Mouse (Mus musculus) heart, postnatal 36 days (tissue): ENCODE measurements around the gene Nkx2-5. TPM values are rescaled to one million over a fixed set of nuclear protein-coding genes. Genes with fewer than 3 reads are reported as not detected.

Experiments used
- DNase-seq, 2 experiments: peaks; one replicate each; pipeline ENCODE4 v3.0.0; 2021 to 2022
- intact Hi-C: fragments of 180-260 bp; cut with DNase I; formaldehyde crosslinking; loops from one replicate; pipeline ENCODE4 v1.15.1; 2025
- total RNA-seq, 2 experiments: library from RNA; stranded (reverse); gene quantifications; 2 replicates each; pipeline ENCODE4 v1.2.3; 2021

Gene Nkx2-5
- total RNA-seq, 2 experiments from 2014 or later: 80.7 TPM

GRCm38 (mm10) chr17:26851136-26851460 is 6.3 kb upstream of the Nkx2-5 start:
- no peak for DNase-seq

GRCm38 (mm10) chr17:26850358-26851135 is 5.7 kb upstream of the Nkx2-5 start:
- intact Hi-C loops: loop anchor here (2.0 kb wide), 1 partner anchor 18 kb away; no protein-coding TSS in a partner anchor
- peak in 1 of 2 experiments; percentile 61 for DNase-seq

More at GRCm38 (mm10) chr17:26851136-26851460, 6.3 kb upstream of the Nkx2-5 start:
- intact Hi-C loops: loop anchor here (2.0 kb wide), 1 partner anchor 18 kb away; no protein-coding TSS in a partner anchor

GRCm38 (mm10) chr17:26849746-26850357 is 5.0 kb upstream of the Nkx2-5 start:
- DNase-seq: peak; percentile 34 to 53
- intact Hi-C loops: loop anchor here (1.0 to 2.0 kb wide), 2 partner anchors 10 to 19 kb away; no protein-coding TSS in a partner anchor

GRCm38 (mm10) chr17:26849106-26849745 is 4.4 kb upstream of the Nkx2-5 start:
- intact Hi-C loops: loop anchor here (1.0 kb wide), 1 partner anchor 9 kb away; no protein-coding TSS in a partner anchor
- no peak for DNase-seq

- DNase-seq: peak in 1 of 2 experiments; percentile 35
- intact Hi-C loops: no loop called here
These were observed 3.4 kb upstream of the Nkx2-5 start for GRCm38 (mm10) chr17:26848236-26848635.

- intact Hi-C loops: no loop called here
- peak in 1 of 2 experiments; percentile 48 for DNase-seq
These were observed 3.0 kb upstream of the Nkx2-5 start for GRCm38 (mm10) chr17:26847801-26848200.

GRCm38 (mm10) chr17:26846411-26846810 is 1.6 kb upstream of the Nkx2-5 start:
- no peak for DNase-seq
- intact Hi-C loops: loop anchor here (1.0 kb wide), 1 partner anchor 8 kb away; no protein-coding TSS in a partner anchor

- DNase-seq: peak in 1 of 2 experiments; percentile 42
- intact Hi-C loops: loop anchor here (1.0 kb wide), 1 partner anchor 7 kb away; no protein-coding TSS in a partner anchor
These were observed 591 bp upstream of the Nkx2-5 start for GRCm38 (mm10) chr17:26845149-26846050.

- DNase-seq: peak in 1 of 2 experiments; percentile 55
These were observed 398 bp downstream of the Nkx2-5 start for GRCm38 (mm10) chr17:26844371-26844851.

GRCm38 (mm10) chr17:26843696-26844236 is 1.0 kb downstream of the Nkx2-5 start:
- peak in 1 of 2 experiments; percentile 25 for DNase-seq

More at GRCm38 (mm10) chr17:26844371-26844851, 398 bp downstream of the Nkx2-5 start:
- intact Hi-C loops: no loop called here

GRCm38 (mm10) chr17:26843229-26843567 is 1.6 kb downstream of the Nkx2-5 start:
- DNase-seq: peak; percentile 14 to 27
- intact Hi-C loops: no loop called here

More at GRCm38 (mm10) chr17:26843696-26844236, 1.0 kb downstream of the Nkx2-5 start:
- intact Hi-C loops: no loop called here

GRCm38 (mm10) chr17:26842431-26843228 is 2.2 kb downstream of the Nkx2-5 start:
- intact Hi-C loops: no loop called here
- no peak for DNase-seq

- intact Hi-C loops: loop anchor here (2.0 kb wide), 1 partner anchor 43 kb away; no protein-coding TSS in a partner anchor
- DNase-seq: peak; percentile 10 to 21
These were observed 2.8 kb downstream of the Nkx2-5 start for GRCm38 (mm10) chr17:26841981-26842380.

- intact Hi-C loops: loop anchor here (1.0 to 2.0 kb wide), 2 partner anchors 8 to 44 kb away; no protein-coding TSS in a partner anchor
- DNase-seq: peak; percentile 61 to 71
These were observed 3.7 kb downstream of the Nkx2-5 start for GRCm38 (mm10) chr17:26840922-26841731.

- intact Hi-C loops: loop anchor here (1.0 to 2.0 kb wide), 2 partner anchors 9 to 44 kb away; no protein-coding TSS in a partner anchor
- DNase-seq: no peak
These were observed 4.4 kb downstream of the Nkx2-5 start for GRCm38 (mm10) chr17:26840439-26840780.

- intact Hi-C loops: loop anchor here (1.0 to 2.0 kb wide), 2 partner anchors 9 to 45 kb away; no protein-coding TSS in a partner anchor
- peak; percentile 18 to 54 for DNase-seq
These were observed 4.9 kb downstream of the Nkx2-5 start for GRCm38 (mm10) chr17:26839718-26840438.
